Mouse (Mus musculus) spleen, adult 12 weeks (tissue): ENCODE measurements around the gene Swi5.

Experiments
- DNase-seq: peaks from one replicate; pipeline ENCODE4 v3.0.0; 2022; ENCODE audit warnings: low spot score

Gene Swi5

DNA sequence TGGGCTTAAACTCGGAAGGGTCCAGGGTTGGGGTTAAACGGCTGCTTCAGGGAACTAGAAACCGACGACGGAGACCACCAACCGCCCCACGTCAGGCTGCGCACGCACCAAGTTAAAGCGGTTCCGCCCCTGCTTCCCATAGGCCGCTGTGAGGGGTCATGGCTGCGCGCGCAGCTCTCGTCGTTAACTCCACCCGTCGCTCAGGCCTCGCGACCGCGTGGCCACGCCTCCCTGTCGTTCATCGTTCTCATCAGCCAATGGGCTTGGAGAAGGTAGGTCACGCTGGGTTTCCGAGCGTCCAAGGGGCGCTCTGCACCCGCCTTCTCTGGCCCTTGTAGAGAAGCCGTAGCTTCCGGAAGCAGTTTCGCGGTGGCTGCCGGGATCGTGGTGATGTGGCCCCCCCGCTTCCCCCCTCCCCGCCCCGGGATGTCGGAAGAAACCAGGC lies at the start of gene Swi5:
Gene Swi5, minus strand, starts transcription at position 153 of the 445 bp plus-strand sequence.
- peak; percentile 92 for DNase-seq

DNA sequence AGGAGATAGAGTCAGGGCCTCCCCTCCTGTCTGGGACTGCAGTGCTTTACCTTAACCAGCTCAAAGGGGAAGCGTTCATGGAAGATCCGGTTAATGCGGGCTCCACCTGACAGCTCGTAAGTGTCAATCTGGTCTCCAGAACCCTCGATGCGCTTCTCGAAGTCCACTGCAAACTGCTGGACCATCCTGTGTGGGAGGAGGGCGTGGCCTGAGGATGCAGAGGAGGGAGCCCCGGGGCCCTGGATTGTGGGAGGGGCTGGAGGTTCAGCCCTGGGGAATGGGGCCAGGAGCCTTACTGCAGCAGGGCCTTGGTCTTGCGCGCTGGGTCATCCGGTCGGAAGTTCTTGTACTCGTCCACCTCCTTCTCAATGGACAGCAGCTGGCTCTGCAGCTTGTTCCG lies 48.0 kb upstream of the Swi5 start:
- DNase-seq, result no peak

DNA sequence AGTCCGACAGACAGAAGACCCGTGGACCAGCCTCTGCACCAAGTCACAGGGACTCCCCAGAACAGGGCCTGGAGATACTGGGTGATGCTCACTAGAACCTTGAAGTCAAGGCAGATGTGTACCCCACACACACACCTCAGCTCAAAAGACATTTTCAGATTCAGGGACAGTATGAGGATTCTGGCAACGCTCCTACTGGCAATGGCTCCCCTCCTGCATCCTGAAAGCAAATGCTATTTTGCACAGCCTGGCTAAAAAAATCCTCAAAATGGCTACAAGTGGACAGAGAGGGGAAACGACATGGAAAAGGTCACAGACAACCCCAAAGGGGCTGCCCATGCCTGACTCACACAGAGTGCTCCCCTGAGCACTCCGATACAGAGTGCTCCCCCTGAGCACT lies 44.3 kb upstream of the Swi5 start:
- DNase-seq, result no peak

DNA sequence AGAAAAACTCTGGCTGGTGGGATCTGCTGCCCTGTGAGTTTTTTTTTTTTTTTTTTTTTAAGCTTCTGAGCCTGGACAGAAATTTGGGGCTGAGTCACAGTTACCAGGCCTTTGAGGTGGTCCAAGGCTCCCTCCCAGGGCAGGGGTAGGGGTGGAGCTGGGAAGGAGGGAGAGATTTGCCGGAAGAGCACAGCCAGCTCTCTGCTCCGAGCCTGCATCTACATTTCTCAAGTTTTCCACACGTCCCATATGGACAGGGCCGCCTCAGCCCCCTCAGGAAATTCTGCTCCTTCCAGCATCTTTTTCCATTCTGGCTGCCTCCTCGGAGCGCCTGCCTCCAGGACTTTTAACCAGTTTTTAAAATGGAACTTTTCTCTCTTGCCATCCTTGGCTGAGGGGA lies 41.7 kb upstream of the Swi5 start:
- DNase-seq, result no peak

DNA sequence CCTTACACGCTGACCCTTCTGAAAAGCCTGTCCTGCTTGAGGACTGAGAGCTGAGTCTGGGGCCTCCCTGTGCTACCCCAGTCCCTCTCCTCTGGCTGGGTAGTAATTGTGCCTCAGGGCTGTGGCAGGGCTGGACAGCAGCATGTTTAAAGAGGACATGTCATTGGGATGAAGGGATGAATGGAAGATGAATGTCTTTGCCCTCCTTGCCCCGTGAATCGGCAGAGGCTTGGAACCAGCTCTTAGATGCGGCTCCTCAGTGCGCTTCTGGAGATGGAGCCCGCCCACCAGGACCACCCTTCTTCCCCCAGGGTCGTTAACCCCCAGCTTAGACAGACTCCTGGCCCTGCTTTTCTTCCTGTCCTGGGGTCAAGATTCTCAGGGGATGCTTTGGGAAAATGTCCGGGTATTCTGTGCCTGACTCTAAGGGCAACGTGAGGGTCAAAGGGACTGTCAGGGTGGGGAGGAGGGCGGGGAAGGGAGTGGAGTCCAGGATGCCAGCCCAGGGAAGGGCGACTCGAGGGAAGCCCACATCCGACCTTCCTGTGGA lies 41.1 kb upstream of the Swi5 start:
- DNase-seq, result no peak

DNA sequence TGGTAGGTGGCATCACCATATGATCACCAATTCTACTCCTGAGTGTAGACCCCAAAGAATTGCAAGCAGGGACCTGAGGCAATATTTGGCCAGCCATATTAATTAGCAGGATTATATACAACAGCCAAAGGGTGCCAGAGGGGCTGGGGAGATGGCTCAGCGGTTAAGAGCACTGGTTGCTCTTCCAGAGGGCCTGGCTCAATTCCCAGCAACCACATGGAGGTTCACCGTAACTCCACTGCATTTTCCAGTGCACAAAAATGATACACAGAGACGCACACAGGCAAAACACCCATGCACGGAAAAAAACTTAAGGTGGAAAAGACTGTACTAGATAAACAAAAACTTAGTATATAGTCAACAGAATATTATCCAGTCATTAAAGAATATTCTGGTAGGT lies 39.3 kb upstream of the Swi5 start:
- DNase-seq, result no peak

DNA sequence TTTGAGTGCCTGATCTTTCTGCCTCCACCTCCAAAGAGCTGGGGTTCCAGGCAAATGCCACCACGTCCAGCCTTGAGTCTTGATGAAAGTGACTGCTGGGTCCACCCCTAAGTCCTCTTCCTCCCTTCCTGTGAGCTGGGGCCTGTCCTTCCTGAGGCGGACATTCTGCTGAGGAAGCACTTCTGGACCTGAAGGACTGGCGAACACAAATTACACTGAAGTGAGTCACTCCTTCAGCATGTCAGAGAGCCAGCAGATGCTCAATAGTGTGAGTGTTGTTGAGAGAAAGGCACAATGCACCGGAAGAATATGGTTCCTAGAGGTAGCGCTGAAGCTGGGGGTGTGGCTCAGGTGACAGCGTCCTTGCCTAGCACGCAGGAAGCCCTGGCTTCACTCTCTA lies 37.5 kb upstream of the Swi5 start:
- no peak for DNase-seq

DNA sequence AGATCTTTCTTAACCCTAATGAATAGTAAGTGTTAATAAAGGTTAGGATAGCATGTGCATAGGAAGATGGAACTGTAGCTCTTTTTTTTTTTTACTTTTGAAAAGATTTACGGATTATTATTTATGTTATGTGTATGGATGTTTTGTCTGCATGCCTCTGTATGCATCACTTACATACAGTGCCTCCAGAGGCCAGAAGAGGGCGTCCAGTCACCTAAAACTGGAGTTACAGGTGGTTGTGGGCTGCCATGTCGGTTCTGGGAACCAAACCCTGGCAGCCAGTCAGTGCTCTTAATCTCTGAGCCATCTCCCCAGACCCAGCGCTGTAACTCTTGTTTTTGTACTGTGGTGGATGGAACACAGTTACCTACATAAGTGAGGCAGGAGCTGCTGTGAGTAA lies 36.4 kb upstream of the Swi5 start:
- no peak for DNase-seq

DNA sequence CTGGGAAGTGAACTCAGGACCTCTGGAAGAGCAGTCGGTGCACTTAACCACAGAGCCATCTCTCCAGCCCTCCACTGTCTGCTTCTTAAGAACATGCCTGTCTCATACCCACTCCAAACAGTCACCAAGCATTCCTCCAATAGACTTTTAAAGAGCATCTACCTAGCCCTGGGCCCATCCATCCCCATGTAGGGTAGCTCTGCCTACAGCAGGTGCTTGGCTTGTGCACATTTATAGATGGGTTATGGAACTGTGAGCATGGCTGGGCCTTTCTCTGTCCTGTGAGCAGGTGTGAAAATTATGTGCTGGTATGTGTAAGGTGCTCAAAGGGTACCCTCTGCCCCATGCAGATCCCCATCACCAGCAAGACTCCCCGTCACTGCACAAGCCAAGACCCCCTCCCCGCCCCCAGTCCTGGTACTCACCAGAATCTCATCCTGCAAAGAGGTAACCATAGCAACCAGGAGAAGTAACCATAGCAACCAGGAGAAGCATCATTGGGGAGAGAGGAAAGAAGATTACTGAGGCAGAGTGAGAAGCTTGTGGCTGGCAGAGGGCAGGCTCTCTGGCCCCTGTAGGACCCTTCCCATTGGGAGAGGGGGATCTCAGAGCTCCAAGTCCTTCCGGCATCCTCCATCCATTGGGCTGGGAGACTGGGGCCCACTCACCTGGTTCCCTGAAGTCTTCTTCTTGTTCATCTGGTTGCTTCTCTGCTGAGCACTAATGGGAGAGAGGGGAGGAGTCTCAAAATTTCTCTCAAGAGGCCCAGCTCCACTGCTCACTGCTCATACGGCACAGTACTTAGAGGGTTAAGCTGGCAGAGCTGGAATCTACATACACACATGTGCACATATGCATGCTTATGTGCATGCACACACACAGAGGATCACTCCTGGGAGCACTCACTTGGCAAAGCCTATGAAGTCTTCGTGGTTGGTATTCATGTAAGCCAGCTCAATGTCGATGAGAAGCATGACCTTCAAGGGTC lies 35.2 kb upstream of the Swi5 start:
- DNase-seq, result no peak

DNA sequence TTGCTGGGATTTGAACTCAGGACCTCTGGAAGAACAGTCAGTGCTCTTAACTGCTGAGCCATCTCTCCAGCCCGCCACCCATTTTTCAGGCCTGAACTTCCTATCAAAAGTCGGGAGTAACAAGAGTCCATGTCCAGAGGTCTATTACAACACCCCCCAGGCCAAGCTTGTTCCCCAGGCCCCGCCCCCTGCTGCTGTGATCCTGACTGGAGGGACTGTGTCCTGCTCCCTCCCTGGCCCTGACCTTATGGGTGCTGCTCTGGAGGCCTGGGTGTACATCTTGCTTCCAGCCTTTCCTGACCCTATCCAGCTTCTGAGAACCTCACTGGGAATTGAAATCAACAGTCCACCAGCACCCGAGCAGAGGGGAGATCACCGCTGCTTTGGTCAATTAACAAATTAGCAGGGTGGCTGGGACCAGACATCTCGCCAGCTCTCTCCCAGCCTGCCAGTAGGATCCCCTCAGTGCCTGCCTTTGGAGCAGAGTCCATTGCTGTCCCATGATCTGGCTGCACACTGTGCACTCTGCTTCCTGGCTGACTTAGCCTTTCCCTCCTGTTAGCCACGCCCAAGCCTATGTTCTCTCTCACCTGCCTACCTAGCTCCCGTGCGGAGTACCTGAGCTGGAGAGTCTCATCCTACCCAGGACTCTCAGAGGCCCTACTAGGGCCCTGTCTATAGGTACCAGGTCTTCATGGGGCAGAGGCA lies 33.9 kb upstream of the Swi5 start:
- no peak for DNase-seq

DNA sequence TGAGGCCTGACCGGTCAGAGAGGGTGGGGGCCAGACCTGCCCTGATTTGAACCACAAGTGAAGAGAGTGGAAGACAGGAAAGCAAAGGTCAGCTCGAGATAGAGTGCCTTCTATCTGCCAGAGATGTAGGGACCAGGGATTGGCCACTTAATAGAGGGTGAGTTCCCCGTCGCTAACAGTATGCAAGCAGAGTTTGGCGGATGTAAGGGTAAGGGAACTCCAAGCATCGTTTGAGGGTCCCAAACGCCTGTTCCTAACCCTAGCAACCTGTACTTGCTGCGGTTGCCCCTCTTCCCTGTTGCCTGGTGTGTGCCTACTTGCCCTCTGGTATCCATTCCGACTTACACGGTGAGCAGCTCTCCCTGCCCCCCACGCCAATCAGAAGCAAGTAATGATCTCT lies 32.8 kb upstream of the Swi5 start:
- no peak for DNase-seq

DNA sequence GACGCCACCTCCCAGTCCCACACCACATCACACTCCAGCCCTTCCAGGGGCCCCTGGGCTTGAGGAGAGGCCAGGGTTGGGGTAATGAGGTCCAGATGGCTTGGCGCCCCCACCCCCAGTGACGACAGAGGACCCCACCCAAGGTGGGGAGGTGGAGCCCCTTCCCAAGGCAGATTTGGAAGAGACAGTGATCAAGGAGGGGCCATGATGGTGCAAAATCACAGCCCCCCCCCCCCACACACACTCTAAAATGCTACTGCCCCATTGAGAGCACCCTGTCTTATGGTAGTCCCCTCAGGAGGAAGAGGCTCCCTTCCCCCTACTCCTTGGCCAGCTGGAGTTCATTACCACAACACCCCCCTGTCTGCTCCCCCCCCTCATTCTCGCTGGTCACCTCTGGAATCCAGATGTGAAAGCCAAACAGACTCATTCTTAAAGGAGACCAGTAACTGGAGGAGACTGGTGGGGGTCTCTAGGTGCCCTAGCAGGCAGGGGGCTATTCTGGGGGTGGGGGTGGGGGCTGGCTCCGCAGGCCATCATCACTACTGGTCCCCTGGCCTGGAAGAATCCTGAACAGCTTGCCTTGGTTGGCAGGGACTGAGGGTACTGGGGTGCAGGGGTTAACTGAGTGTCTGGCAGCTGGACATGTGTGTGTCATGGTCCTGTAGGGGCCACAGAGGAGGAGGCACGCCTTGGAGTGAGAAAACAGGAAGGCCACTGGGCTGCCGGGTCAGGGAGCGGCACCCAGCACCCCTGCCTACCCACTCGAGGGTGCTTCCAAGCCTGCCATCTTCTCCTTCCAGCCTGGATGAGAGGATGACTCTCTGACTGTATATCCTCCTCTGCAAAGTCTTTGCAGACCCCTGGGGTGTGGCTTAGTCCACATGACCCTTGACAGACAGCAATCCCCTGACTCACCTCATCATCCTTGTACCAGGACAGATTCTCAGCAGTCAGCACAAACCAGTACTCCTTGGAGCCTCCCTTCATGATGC lies 32.0 kb upstream of the Swi5 start:
- DNase-seq, result no peak

DNA sequence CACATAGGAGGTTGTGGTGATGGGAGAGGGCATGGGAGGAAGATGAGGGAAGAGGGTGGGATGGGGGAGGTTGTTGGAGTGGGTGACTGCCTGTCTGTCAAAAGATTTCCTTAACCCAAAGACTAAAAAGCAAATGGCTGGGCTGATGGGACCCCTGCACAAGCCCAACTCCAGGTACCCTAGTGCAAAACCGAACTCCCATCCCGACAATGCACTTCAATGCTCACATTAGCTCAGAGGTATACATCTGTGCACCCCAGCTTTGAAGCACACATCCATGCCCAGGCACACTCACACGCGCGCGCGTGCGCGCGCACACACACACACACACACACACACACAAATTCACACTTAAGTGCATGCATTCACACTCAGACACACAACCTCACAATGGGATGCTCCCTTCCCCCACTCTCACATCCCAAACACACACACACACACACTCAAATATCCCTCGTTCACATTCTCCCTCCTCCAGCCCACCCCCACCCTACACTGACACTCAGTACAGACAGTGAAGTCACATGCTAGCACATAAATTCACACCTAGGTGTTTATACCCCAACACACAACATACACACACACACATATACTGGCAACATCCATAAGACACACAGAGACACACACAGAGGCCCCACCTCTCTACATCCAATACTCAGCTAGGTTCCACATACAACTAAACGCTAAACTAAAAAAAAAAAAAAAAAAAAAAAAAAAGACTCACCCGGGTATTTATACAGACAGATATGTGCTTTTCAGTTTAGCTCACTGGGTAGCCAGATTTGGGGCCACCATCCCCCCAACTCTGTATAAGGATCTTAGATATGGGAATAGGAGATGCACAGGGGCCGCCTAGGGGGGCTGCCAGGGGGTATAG lies 31.1 kb upstream of the Swi5 start:
- no peak for DNase-seq

DNA sequence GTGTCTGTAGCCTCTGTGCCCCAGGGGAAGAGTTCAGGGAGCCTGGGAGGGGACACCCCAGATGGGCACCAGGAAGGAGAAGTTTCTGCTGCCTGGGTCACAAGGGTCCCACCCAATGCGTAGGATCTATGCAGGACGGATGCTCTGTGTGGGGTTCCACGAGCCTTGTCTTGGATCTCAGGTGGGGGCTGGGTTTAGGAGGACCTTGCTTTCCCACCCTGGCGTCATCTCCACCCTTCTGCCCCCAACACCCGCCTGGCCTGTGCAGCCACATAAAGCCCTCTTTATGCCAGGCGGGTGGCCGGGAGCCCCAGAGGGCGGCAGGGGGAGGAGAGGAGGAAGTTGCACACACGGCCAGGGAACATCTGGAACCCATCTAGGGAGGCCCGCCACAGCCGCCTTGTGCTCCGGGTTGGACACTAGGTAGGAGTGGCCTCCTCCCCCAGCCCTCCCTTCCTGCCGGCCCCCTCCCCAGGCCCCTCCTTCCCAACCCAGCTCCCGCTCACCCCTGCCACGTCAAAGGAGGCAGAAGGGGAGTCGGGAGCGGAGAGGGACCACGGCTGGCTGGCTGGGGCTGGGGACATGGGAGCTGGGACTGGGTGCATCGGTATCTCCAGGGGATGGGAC lies 30.0 kb upstream of the Swi5 start:
- DNase-seq, result no peak

DNA sequence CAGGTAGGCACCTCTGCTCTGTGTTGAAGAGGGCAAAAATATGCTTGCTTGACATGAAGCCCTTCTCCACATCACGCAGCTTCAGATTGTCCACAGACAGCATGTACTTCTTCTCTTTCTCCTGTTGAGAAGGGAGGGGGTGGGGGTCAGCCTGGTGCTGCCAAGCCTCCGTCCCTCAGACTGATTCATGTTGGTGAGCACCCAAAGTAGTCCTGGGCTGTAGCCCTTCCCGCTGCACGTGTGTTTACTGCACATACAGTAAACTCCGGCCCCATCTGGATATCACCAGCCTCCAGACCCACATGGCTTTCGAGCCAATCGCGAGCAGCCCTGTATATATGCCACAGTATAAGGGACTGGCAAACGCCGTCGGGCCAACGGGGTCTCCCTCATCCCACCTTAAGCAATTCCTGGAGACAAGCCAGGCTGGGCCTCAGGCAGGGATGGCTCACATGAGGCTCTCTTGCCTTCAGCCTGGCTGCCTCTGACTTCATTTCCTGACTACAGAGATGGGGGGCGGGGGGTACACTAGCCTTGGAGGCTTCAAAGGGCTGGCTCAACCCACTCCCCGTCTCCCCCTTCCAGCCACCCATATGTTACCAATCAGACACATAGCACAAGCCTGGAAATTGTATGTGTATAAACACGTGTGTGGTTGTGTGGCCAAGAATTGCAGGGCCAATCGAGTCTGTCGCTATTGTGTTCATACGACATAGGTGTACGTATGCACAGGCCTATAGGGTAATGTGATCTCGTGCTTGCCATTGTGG lies 29.2 kb upstream of the Swi5 start:
- DNase-seq, result no peak

DNA sequence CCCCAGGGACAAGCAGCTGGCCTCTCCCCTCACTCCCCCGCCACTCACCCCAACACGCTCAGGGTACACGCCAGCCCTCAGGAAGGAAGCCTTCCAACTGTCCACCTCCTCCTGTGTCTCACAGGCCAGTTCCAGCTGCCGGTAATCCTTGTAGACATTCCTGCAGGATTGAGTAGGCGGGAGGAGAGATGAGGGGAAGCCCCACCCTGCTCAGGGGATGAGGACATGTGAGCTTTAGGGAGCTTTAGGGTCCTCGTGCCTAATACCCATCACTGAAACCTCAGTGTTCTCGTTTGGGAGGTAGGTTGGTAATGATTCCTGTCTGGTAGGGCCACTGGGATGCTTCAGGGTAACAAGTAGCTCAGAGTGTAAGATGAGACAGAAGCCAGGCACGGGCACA lies 27.9 kb upstream of the Swi5 start:
- DNase-seq, result no peak

DNA sequence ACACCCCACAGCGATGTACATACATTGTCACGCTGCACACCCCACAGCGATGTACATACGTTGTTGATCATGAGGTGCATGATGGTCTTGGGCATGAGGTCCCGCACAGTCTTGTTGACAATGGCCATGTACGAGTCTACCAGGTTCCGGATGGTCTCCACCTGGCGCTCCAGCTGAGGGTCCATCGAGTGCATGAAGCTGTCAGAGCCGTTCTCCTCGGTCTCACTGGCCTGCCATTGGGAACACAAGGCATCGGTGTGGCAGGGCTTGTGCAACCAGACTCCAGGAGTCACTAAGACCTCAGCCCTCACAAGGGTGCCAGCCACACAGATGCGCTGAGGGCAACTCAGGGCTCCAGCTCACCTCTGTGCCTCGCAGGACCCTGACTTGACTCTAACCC lies 27.0 kb upstream of the Swi5 start:
- no peak for DNase-seq

DNA sequence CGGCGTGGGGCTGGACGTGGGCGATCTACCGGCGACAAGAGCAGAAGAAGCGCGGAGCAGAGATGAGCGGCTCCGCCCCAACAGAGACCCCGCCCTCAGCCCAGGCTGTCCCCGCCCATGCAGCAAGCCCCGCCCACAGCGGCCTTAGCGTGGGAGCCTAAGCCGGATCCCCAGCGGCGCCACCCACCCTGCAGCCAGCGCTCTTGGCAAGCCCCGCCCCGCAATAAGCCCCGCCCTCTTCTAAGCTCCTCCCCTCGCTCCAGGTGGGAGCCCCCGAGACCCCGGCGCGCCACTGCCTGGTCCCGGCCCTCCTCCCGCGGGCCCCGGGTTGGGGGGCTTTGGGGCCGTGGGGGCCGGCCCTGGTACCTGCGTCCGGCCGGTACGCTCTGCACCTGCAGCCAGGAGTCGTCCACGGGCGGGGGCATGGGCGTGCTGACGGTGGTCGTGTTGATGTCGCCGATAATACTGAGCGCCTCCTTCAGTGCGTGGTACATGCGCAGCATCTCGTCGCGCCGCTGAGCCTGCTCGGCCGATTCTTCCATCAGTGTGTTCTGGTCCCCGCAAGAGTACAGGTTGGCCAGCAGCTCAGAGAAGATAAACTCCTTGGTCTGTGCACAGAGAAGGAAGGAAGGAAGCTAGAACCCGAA lies 24.6 kb upstream of the Swi5 start:
- peak; percentile 63 for DNase-seq
